Comparison of ENCODE assay signal across 26 mouse cellular contexts in the genomic region with DNA sequence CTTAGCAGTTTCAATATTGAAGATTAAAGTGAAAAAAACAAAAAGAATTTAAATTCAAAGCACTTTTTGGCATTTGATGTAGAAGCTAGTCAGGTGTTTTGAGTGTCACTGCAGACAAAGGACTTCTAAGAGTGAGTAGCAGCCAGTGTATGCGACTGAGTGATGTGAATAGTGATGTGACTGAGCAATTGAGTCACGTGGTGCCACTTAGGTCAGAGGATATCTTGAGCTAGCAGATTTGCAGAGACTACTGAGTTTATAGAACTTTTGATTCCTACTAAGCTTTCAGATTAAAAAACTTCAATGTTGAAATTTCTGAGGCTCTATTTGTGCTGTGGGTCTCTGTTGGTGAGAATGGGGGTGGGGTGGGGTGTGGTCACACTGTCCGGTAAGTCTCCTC. TPM values are rescaled to one million over a fixed set of nuclear protein-coding genes. Genes with fewer than 3 reads are reported as not detected.
DNase-seq lines count a peak whose midpoint lies in the region; TF ChIP-seq lines count a peak whose summit lies in the region.
"Had no signal": no experiment of that assay in that cellular context is flagged by ENCODE, and none has a peak within 500 bp of the region (broad histone marks: within the 10 kb centered on the region; RNA-seq: fewer than 3 reads in every experiment).

No protein-coding gene starts in this region.

- no peak for TF ChIP-seq EP300 in CH12.LX (IDR thresholded peaks at IDR 0.05; ENCODE audit: low read length)

- H3K4me3 ChIP-seq in heart, embryonic 10.5 days: no peak overlapping the region
- H3K4me3 ChIP-seq in C2C12 (ENCODE audit: insufficient read depth, poor library complexity, severe bottlenecking) (no peak overlapping the region), CH12.LX (replicated peaks in 1 of 3; ENCODE audit: low read depth in 2 of 3, low read length in 2 of 3, poor library complexity in 1 of 3) (no peak overlapping the region), myocyte (no peak overlapping the region)
- H3K4me3 ChIP-seq: embryonic facial prominence, embryonic 12.5 days; forebrain, embryonic 13.5 days; forebrain, embryonic 15.5 days had no signal

- no peaks in the 10 kb centered on the region for H3K79me3 ChIP-seq in C2C12 (ENCODE audit: low read depth)

- TF ChIP-seq POLR2A in CH12.LX (IDR thresholded peaks at IDR 0.05; ENCODE audit: low read depth, low read length) (no peak), myocyte (IDR thresholded peaks at IDR 0.05; ENCODE audit: insufficient read length, low read depth) (no peak)

- H3K4me2 ChIP-seq in CH12.LX (ENCODE audit: insufficient read depth, low read depth, poor library complexity, severe bottlenecking) (no peak overlapping the region), myocyte (ENCODE audit: low read depth) (no peak overlapping the region)
- H3K4me2 ChIP-seq: embryonic facial prominence, embryonic 12.5 days; forebrain, embryonic 13.5 days; forebrain, embryonic 15.5 days had no signal

- no peak overlapping the region; the same call in 1 of the 2 replicates for H3K9ac ChIP-seq in CH12.LX (ENCODE audit: insufficient read depth, low read depth)
- H3K9ac ChIP-seq: embryonic facial prominence, embryonic 12.5 days; forebrain, embryonic 13.5 days; forebrain, embryonic 15.5 days; forebrain, postnatal 0 days had no signal

- TF ChIP-seq RAD21 in CH12.LX (IDR thresholded peaks at IDR 0.05; ENCODE audit: low read depth, low read length): no peak

- H3K27ac ChIP-seq in heart, embryonic 10.5 days: no peak overlapping the region
- H3K27ac ChIP-seq in CH12.LX (ENCODE audit: insufficient read depth, low read depth): no peak overlapping the region
- H3K27ac ChIP-seq: embryonic facial prominence, embryonic 12.5 days; forebrain, embryonic 13.5 days; forebrain, embryonic 15.5 days had no signal

- H3K4me1 ChIP-seq in heart, embryonic 10.5 days: no peaks in the 10 kb centered on the region
- H3K4me1 ChIP-seq in CH12.LX (ENCODE audit: control insufficient read depth in 1 of 2, insufficient read depth in 2 of 2): peaks cover 3 to 30% of the 10 kb centered on the region in 2 experiments; a peak in 3 of 4 replicates
- H3K4me1 ChIP-seq: embryonic facial prominence, embryonic 12.5 days; forebrain, embryonic 13.5 days; forebrain, embryonic 15.5 days had no signal

- 77% methylated on average over 3 of the region's 3 CpGs for whole genome bisulfite sequencing in heart, embryonic 10.5 days

- peak; percentile 25 for DNase-seq in heart, embryonic 10.5 days (ENCODE audit: low spot score)
- DNase-seq in heart, postnatal 14 days: no peak
- no peak for DNase-seq in CH12.LX (ENCODE audit: extremely low read depth)
- DNase-seq in lung, postnatal 14 days: no peak
- DNase-seq in cerebellum, adult 8-10 months: no peak
- DNase-seq: adrenal gland, adult 8-10 months; adrenal gland, postnatal 14 days; adrenal gland, postnatal 36 days; cerebellum, adult 11-12 months; cerebellum, adult 2 months; cerebellum, adult 9-11 months; cerebellum, postnatal 14 days; cerebellum, postnatal 36 days; embryo, embryonic 11 days; forebrain, postnatal 0 days had no signal

- H3ac ChIP-seq in C2C12 (ENCODE audit: control insufficient read depth, insufficient read length, low read depth) (no peak overlapping the region), myocyte (ENCODE audit: control insufficient read depth, insufficient read length) (no peak overlapping the region)

- dilution Hi-C loops in CH12.LX (cut with MboI; ENCODE audit: extremely low pct_ligation_motif_present, extremely low pct_unique_long_range_greater_than_20kb, low sequenced_read_pairs): no loop called here

- no peaks in the 10 kb centered on the region for H3K27me3 ChIP-seq in heart, embryonic 10.5 days (ENCODE audit: insufficient read depth, poor library complexity, severe bottlenecking)
- H3K27me3 ChIP-seq in C2C12 (ENCODE audit: control insufficient read depth, insufficient read depth, insufficient read length): no peaks in the 10 kb centered on the region
- no peaks in the 10 kb centered on the region for H3K27me3 ChIP-seq in CH12.LX (replicated peaks)
- no peaks in the 10 kb centered on the region for H3K27me3 ChIP-seq in myocyte (ENCODE audit: control insufficient read depth, insufficient read depth, insufficient read length)
- H3K27me3 ChIP-seq: embryonic facial prominence, embryonic 12.5 days; forebrain, embryonic 13.5 days; forebrain, embryonic 15.5 days; Patski had no signal

- H3K79me2 ChIP-seq in C2C12 (ENCODE audit: control insufficient read depth, insufficient read depth): no peaks in the 10 kb centered on the region
- H3K79me2 ChIP-seq in CH12.LX (replicated peaks; ENCODE audit: control insufficient read depth, extremely low read depth, insufficient read depth, poor library complexity, severe bottlenecking): no peaks in the 10 kb centered on the region
- no peaks in the 10 kb centered on the region for H3K79me2 ChIP-seq in myocyte (ENCODE audit: control insufficient read depth, insufficient read depth)

- no peaks in the 10 kb centered on the region for H3K9me3 ChIP-seq in heart, embryonic 10.5 days
- no peaks in the 10 kb centered on the region for H3K9me3 ChIP-seq in CH12.LX (replicated peaks; ENCODE audit: low read length)
- H3K9me3 ChIP-seq: embryonic facial prominence, embryonic 12.5 days; forebrain, embryonic 13.5 days; forebrain, embryonic 15.5 days had no signal

- no peaks in the 10 kb centered on the region for H3K36me3 ChIP-seq in heart, embryonic 10.5 days
- no peaks in the 10 kb centered on the region for H3K36me3 ChIP-seq in C2C12 (ENCODE audit: control insufficient read depth, insufficient read depth)
- no peaks in the 10 kb centered on the region for H3K36me3 ChIP-seq in CH12.LX (replicated peaks in 1 of 2; ENCODE audit: control insufficient read depth in 1 of 2, insufficient read depth in 1 of 2, low read length in 1 of 2)
- H3K36me3 ChIP-seq in myocyte (ENCODE audit: control insufficient read depth, insufficient read depth): no peaks in the 10 kb centered on the region
- H3K36me3 ChIP-seq: embryonic facial prominence, embryonic 12.5 days; forebrain, embryonic 15.5 days had no signal

- intact Hi-C loops in heart, postnatal 14 days (cut with DNase I): no loop called here

- no peak for TF ChIP-seq CTCF in C2C12 (IDR thresholded peaks at IDR 0.05; ENCODE audit: control insufficient read depth, insufficient read depth, insufficient read length)
- TF ChIP-seq CTCF in CH12.LX (conservative IDR thresholded peaks at IDR 0.05 in 1 of 2, IDR thresholded peaks at IDR 0.05 in 1 of 2; ENCODE audit: low read depth in 2 of 2, low read length in 2 of 2): no peak

- in situ Hi-C loops in CH12.LX (cut with MboI; ENCODE audit: low pct_ligation_motif_present, low pct_unique_long_range_greater_than_20kb, low sequenced_read_pairs): no loop called here

TF ChIP-seq in C2C12, 6 proteins besides CTCF, POLR2A, EP300 and RAD21:
- TF ChIP-seq MYOD1 (IDR thresholded peaks at IDR 0.05; ENCODE audit: control insufficient read depth, insufficient read length, low read depth) (no peak), USF1 (IDR thresholded peaks at IDR 0.05; ENCODE audit: low read depth) (peak; percentile 65)

TF ChIP-seq in CH12.LX, 34 proteins besides CTCF, POLR2A, EP300 and RAD21:
- TF ChIP-seq BHLHE40 (IDR thresholded peaks at IDR 0.05; ENCODE audit: low read depth, low read length): peak; percentile 51
- TF ChIP-seq JUND (conservative IDR thresholded peaks at IDR 0.05; ENCODE audit: low read depth, low read length): no peak
- peak; percentile 75 for TF ChIP-seq USF2 (conservative IDR thresholded peaks at IDR 0.05; ENCODE audit: low read depth, low read length)
- no peak for TF ChIP-seq ZKSCAN1 (IDR thresholded peaks at IDR 0.05; ENCODE audit: borderline replicate concordance, low read depth, low read length)
- TF ChIP-seq MXI1 (IDR thresholded peaks at IDR 0.05; ENCODE audit: low read depth, low read length): no peak
- no peak for TF ChIP-seq ELF1 (IDR thresholded peaks at IDR 0.05; ENCODE audit: low read depth, low read length)
- TF ChIP-seq TBP (conservative IDR thresholded peaks at IDR 0.05; ENCODE audit: low read depth, low read length): no peak
- TF ChIP-seq USF1 (IDR thresholded peaks at IDR 0.05; ENCODE audit: low read depth, low read length): peak; percentile 75

TF ChIP-seq in myocyte, 11 proteins besides CTCF, POLR2A, EP300 and RAD21:
- peak; percentile 54 for TF ChIP-seq USF1 (IDR thresholded peaks at IDR 0.05; ENCODE audit: low read depth)
- no peak for TF ChIP-seq REST (IDR thresholded peaks at IDR 0.05; ENCODE audit: insufficient read depth, insufficient read length)

RNA-seq across cellular contexts. Expression of a gene that starts 49.8 kb away (rescaled TPM):
- polyA plus RNA-seq in heart, embryonic 10.5 days (2016; fragmentation: Nextera tagmentation; extraction: Ambion mirVana): not detected in 2 replicates
- under 1 TPM in 1 of 2 experiments, not detected in 1; 0.10 TPM for total RNA-seq in heart, postnatal 14 days (2021)
- polyA plus RNA-seq in C2C12 (2012; fragmentation: generic; extraction: Trizol) (not detected), CH12.LX (2012; ENCODE audit: insufficient read length, low read depth) (0.50 TPM in 1 of 2 replicates, not detected in the other), myocyte (2012; fragmentation: generic; extraction: Trizol) (not detected)
- total RNA-seq in CH12.LX (2012; rRNA removed) (0.08 and 0.13 TPM in 2 replicates), CH12.LX (2014; rRNA removed) (0.27 TPM in 1 of 2 replicates, not detected in the other)
- total RNA-seq: common myeloid progenitor, adult 5-6 weeks; forebrain, postnatal 0 days had no signal
- polyA plus RNA-seq: activated CD4-positive, CD25-positive, alpha-beta regulatory T cell, adult 4 months; CD4-positive, CD25-positive, alpha-beta regulatory T cell, adult 4 months; cerebellum, adult 2 months; embryonic facial prominence, embryonic 12.5 days; embryonic facial prominence, embryonic 14.5 days; forebrain, embryonic 11.5 days; forebrain, embryonic 13.5 days; forebrain, embryonic 15.5 days; forebrain, postnatal 0 days had no signal
